Mouse (Mus musculus) adrenal gland, adult 18-20 months (tissue): Measurements from ENCODE around the gene Gm45902. TPM values are rescaled to one million over a fixed set of nuclear protein-coding genes. Genes with fewer than 3 reads are reported as not detected.
A peak's percentile ranks its signal among the peaks of the same experiment; 100 is the strongest.

Experiments used
- DNase-seq, 2 experiments: peaks; one replicate each; pipeline ENCODE4 v3.0.0; 2021 to 2022; ENCODE audit warnings: low spot score in 2 of 2
- long read RNA-seq, 2 experiments: library from polyadenylated mRNA; stranded (forward); transcript quantifications; one replicate each; pipeline ENCODE4 v2.0.0; 2021
- total RNA-seq, 2 experiments: library from RNA; stranded (reverse); gene quantifications; 1 replicate in 1 of 2; 2 replicates in 1 of 2; pipeline ENCODE4 v1.2.3; 2021

Gm45902 gene
- total RNA-seq = 1 to 10 TPM; 1.7 to 2.5 TPM
- long read RNA-seq, experiment 1 = 0 reads
- long read RNA-seq, experiment 2, partial matches to known transcripts = 1 of 2 reads
- long read RNA-seq, experiment 2, other reads (novel, unspliced or antisense) = 1 of 2 reads

- peak; percentile 83 to 87 for DNase-seq
Measured at GRCm38 (mm10) chr2:3512552-3513454, at the start of gene Gm45902, which contains the start of the genes Hspa14 and Cdnf. Gm45902 (minus strand) TSS chr2:3512790. Hspa14 (minus strand) TSS chr2:3512814. Cdnf (plus strand) TSS chr2:3513030.

DNA sequence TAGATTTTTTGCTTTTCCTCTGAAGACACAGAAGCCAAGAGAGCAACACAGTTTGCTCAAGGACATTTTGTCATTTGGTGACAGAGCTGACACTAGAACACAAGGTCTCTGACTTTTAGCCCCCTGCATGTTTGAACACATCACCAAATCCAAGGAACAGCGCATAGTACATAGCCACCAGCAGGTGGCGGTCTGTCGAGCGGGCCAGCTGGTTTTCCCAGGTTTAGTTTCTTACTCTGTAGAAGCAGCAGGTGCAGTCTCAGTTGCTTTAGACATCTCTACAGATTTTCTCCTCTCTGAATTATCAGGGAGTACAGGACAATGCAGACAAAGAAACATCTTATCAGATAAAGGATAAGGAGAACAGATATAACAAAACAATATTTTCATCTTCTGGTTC is 34.0 kb upstream of the Gm45902 start:
- peak; percentile 39 to 53 for DNase-seq

DNA sequence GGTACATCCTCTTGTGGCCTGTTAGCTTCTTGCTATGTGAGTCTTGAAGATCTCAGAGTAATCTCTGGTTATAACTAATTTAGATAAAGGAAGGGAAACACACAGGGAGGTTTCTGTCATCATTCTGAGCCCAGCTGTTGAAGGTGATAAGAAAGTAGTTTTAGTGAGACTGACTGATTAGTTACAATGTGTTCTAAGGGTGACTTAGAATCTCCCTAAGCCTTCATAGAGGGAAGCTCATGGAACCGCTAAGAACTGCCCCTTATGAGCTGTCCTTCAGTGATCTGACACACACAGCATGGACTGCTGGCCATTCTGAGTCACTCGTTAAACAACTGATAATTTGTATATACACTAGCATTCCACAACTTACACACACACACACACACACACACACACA is 33.5 kb upstream of the Gm45902 start:
- DNase-seq = no peak

DNA sequence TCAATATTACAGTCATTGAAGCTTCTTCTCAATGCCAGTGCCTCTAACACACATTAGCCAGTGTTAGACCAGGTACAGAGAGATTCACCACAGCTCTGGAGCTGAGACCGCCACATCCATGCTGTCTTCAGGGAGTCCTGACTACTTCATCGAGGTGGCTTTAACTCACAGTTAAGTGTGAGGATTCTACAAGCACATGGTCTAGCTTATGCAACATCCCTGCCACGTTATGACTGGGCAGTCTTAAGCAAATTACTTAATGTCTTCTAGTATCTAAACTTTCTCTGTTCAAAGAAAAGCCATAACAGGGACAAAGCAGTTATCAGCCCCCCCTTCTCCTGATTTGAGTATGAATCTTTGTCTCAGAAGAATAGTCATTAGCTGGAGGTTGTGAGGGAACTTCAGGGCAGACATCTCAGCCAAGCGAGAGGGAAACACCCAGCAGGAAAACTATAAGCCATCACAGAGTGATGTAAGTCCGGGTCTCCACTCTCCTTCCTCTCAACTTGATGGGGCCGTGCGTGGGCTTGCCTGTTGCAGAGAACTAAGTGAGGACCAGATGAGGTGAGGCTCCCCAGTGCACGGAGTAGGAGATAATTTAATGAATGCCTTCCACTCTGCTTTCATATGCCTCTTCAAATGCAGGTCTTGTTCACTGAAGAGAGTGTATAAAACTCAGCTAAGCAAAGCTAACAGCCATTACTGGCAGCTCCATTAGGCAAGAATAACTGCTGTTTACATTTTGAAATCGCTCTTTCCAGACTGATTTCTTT is 28.9 kb upstream of the Gm45902 start:
- DNase-seq = no peak

DNA sequence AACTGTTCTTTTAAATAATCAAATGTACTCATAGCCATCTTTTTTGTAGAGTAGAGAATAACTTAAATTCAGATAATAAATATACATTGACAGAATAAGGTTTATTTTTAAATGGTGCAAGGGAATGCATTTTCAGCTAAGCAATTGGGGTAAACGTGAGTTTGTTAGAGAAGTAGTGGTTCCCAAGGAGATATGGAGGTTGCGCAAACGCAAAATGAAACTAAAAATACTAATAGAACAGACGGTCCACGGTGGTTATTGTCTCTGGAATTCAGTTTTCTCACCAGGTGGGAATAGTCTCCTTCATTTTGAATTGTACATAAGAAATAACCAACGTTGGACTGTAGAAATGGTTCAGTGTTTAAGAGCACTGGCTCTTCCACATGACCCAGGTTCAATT is 13.7 kb upstream of the Gm45902 start:
- DNase-seq = no peak

DNA sequence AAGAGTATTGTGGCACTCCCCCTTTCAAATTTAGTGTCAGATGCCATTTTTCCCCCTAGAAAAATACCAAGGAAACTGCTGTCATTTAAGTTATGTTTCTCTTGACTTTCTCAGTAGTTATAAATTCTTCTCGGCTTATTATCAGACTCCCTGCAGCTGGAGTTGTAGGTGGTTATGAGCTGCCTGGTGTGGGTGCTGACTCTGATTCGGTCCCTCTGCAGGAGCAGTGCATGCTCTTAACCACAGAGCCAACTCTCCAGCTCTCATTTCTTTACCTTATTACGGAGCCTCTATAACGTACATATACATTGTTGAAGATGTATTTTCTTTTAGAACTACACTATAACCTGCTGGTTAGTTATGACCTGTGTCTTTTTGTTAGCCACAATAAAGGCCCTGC is 10.0 kb upstream of the Gm45902 start:
- DNase-seq = no peak

DNA sequence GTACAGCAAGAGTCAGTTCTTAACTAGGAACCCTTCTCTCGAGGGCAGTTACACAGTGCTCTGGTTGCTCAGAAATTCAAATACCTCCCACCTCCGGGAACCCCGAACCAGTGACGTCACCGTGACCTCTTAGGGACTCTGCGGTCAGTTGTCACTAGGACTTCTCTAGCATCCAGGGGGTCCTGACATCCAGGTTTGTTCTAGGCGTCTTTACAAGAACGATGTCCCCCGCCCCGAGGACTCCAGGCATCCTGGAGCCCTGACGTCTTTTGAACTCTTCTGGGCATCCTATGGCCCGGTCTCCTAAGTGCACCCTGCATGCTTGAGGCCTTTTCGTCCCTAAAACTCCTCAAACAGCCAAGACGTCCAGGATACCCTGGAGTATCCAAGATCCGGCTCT is 514 bp downstream of the Gm45902 start:
- peak in 1 of 2 experiments; percentile 7 for DNase-seq

DNA sequence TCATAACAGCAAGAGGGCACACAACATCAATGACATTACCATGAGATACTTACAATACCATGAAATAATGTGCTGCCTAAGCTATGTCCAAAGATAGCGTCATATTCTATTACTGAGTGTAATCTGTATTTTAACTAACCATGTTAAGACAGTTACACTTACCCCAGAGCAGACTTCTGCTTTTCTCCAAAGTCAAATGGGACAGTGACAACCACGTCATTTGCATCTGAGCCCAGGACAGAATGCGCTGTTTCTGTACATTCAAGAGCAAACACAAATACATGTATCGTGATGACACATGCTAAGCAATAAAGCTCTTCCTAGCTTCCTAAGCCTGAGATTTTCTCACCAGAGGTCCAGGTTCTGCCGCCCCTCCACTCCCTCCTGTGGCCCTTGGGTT is 11.7 kb downstream of the Gm45902 start:
- no peak for DNase-seq

GRCm38 (mm10) chr2:3499543-3499942 is 13.0 kb downstream of the Gm45902 start:
- DNase-seq = no peak

DNA sequence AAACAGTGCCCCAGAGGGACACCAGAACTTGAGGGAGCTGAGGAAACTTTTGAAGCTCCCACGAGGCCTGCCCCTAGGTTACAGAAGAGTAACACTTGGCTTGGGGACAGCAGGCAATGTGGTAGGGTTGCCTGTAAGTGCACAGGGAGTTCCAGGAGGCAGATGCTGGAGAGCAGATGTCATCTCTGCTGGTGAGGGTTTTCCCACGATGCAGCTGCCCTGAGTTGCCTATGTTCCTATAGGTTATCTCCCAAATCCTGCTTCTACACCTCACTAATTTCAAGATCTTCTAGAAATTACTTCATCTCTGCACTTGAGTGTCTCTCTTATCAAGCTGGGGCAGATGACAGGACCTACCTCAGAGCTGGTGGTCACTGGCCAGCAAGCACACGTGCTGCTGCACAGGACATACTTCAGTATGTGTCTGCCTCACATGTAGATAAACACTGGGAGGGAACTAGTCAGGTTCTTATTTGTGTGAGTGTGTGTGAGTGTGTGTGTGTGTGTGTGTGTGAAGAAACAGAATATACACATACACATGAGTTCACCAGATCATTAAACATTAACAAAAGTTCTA is 18.7 kb downstream of the Gm45902 start:
- no peak for DNase-seq

- no peak for DNase-seq
Measured at GRCm38 (mm10) chr2:3489816-3490215, 22.8 kb downstream of the Gm45902 start.

- no peak for DNase-seq
Measured at GRCm38 (mm10) chr2:3480239-3480638, 32.4 kb downstream of the Gm45902 start.

GRCm38 (mm10) chr2:3475746-3476251 is 36.8 kb downstream of the Gm45902 start:
- no peak for DNase-seq

DNA sequence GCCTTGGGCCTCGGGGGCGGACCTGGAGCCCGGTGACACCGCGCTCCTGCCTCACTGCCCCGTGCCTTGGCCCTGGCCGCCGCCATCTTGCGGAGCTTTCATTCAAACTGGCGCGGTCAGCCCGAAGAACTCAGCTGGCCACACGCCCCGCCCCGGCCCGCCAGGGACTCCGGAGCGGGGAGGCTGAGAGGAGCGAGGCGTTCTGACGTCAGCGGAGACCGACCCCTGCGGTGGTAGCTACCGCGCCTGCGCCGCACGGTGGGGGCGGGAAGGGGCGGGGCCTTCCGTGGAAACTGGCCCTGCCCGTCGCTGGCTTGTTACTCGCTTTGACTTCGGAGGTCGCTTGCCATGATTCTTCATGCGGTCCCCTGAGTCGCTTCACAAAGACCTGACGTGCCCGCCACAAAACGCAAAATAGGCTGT is 37.7 kb downstream of the Gm45902 start, which contains the start of gene Suv39h2:
Suv39h2 (minus strand) TSS at position 171 of the 423 bp plus-strand sequence.
- peak; percentile 98 for DNase-seq

DNA sequence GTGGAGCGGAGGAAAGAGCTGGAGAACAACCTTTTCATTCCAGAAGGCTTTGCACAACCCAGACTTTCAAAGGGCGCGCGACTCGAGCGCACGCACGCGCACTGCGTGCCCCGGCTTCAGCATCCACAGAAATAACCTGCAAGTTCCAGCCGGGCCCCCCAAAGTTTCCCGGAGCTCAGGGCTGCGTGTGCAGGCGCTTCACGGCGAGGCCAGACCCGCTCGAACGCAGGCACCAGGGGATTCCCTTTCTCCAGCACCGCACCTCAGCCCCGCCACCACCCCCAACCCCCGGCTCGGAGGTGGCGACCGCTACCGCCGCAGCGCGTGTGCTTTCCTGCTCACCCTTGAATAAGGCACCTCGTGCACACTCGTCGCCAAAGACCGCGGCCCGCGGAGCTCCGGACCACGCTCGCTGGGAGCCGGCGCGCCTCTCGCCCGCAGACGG is 38.2 kb downstream of the Gm45902 start:
- DNase-seq = peak; percentile 56 to 57

DNA sequence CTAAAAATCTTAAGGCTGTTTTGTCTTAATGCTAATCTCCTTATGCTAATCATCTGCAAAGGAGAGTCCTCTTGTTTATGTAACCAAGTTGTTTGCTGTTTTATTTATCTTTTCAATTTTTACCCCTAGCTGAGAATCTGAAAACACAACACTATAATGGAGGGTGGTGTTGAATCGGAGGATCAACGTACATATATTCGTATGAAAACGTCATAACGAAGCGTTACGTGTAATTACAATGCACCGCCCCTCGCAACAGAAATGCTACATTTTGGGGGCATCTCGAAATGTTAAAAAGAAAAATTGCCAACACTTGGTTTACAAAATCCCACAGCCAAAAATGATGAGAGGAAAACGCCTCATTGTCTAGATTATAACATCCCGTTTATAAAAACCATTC is 38.7 kb downstream of the Gm45902 start:
- no peak for DNase-seq

GRCm38 (mm10) chr2:3456590-3456989 is 56.0 kb downstream of the Gm45902 start:
- DNase-seq = no peak
